Mouse (Mus musculus) testis, adult 2 months (tissue): ENCODE measurements around the gene Leng8. TPM values are rescaled to one million over a fixed set of nuclear protein-coding genes. Genes with fewer than 3 reads are reported as not detected.
"Not testable (repeated sequence)": the region's sequence is repeated elsewhere in the genome, so short reads cannot be mapped to it uniquely, and the experiment has no call there.

Experiments used
- H3K27ac ChIP-seq: fragments of 200-500 bp; 2 replicates; pipeline ENCODE4 v1.5.1; 2012; ENCODE audit warnings: low read depth, low read length; ENCODE audit not compliant: control insufficient read depth, insufficient read depth
- H3K27me3 ChIP-seq: fragments of 200-500 bp; 2 replicates; pipeline ENCODE4 v1.6.1; 2012; ENCODE audit warnings: mild to moderate bottlenecking, low read length, moderate library complexity; ENCODE audit not compliant: control insufficient read depth, insufficient read depth
- H3K36me3 ChIP-seq: fragments of 200-500 bp; 2 replicates; pipeline ENCODE4 v1.6.1; 2012; ENCODE audit warnings: mild to moderate bottlenecking, low read length; ENCODE audit not compliant: control insufficient read depth, insufficient read depth
- H3K4me1 ChIP-seq: fragments of 200-500 bp; 2 replicates; pipeline ENCODE4 v1.6.1; 2012; ENCODE audit warnings: low read length; ENCODE audit not compliant: control insufficient read depth, insufficient read depth
- H3K4me3 ChIP-seq: fragments of 200-500 bp; 2 replicates; pipeline ENCODE4 v1.5.1; 2012; ENCODE audit warnings: low read depth, mild to moderate bottlenecking, low read length, moderate library complexity, mixed read lengths; ENCODE audit not compliant: control insufficient read depth
- CTCF ChIP-seq: fragments of 200-500 bp; IDR thresholded peaks from 2 replicates; pipeline ENCODE4 v1.5.1; 2012; ENCODE audit warnings: low read depth, mild to moderate bottlenecking, inconsistent platforms, low read length, moderate library complexity; ENCODE audit not compliant: control insufficient read depth, insufficient read depth, insufficient replicate concordance
- POLR2A ChIP-seq: fragments of 200-500 bp; IDR thresholded peaks from 2 replicates; pipeline ENCODE4 v1.6.1; 2012; ENCODE audit warnings: low read depth, mild to moderate bottlenecking, inconsistent platforms, low read length, moderate library complexity; ENCODE audit not compliant: control insufficient read depth
- polyA plus RNA-seq: library from polyadenylated mRNA; depleted of rRNA; stranded (reverse); fragments of >200 nt; gene quantifications from 2 replicates; pipeline ENCODE4 v1.2.3, GENCODE M21; 2012

Gene Leng8
- polyA plus RNA-seq, 1 experiment, result 559 TPM

GRCm38 (mm10) chr7:4154976-4155375, 18.1 kb downstream of the Leng8 start:
- no peak overlapping the region for H3K4me3 ChIP-seq
- no peak overlapping the region for H3K27ac ChIP-seq
- no peaks in the 10 kb centered on the region for H3K36me3 ChIP-seq
- TF ChIP-seq POLR2A (no peak), CTCF (no peak)
- H3K27me3 ChIP-seq, result no peaks in the 10 kb centered on the region
- H3K4me1 ChIP-seq, result peaks cover 12% of the 10 kb centered on the region

DNA sequence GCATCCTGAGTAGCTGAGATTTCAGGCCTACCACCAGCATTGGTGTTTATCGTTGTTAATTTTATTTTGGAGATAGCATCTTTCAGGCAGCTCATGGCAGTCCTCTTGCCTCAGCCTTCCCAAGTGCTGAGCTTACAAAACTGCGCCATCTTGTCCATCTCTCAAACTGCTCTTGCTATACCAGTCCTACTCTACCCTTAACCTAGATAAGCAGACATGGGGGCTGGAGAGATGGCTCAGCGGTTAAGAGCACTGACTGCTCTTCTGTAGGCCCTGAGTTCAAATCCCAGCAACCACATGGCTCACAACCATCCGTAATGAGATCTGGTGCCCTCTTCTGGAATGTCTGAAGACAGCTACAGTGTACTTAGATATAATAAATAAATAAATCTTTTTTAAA, 24.8 kb downstream of the Leng8 start:
- H3K4me1 ChIP-seq, result peaks cover 16% of the 10 kb centered on the region
- H3K36me3 ChIP-seq, H3K4me3 ChIP-seq, H3K27me3 ChIP-seq, H3K27ac ChIP-seq: not testable (repeated sequence)

DNA sequence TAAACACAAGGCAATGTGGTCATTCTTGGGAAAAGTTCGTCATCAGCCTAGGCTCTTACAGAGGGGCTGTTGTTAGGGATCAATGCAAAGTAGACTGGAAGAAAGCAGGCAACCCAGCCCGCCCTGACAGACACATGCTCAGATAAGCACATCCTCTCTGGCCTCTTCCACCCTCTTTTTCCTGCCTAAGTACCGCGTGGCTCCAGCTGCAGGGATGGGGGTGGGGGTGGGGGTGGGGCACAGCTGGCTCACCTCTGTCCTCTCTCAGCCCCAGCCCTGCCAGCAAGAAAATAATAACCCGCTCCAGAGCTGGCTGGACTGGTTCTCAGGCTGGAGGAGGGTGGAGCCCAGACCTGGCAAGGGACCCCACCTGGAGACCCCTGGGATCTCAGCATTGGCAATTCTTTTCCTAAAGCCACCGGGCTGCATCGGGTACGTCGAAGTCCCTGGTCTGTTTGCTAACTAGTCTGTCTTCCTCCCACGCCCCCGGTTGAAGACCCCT, 26.8 kb downstream of the Leng8 start:
- Histone ChIP-seq H3K4me1 (peaks cover 16% of the 10 kb centered on the region), H3K36me3 (no peaks in the 10 kb centered on the region), H3K4me3 (peak overlapping the region; percentile 82), H3K27me3 (no peaks in the 10 kb centered on the region), H3K27ac (peak overlapping the region; percentile 61)
- no peak for TF ChIP-seq CTCF
- TF ChIP-seq POLR2A, result no peak

DNA sequence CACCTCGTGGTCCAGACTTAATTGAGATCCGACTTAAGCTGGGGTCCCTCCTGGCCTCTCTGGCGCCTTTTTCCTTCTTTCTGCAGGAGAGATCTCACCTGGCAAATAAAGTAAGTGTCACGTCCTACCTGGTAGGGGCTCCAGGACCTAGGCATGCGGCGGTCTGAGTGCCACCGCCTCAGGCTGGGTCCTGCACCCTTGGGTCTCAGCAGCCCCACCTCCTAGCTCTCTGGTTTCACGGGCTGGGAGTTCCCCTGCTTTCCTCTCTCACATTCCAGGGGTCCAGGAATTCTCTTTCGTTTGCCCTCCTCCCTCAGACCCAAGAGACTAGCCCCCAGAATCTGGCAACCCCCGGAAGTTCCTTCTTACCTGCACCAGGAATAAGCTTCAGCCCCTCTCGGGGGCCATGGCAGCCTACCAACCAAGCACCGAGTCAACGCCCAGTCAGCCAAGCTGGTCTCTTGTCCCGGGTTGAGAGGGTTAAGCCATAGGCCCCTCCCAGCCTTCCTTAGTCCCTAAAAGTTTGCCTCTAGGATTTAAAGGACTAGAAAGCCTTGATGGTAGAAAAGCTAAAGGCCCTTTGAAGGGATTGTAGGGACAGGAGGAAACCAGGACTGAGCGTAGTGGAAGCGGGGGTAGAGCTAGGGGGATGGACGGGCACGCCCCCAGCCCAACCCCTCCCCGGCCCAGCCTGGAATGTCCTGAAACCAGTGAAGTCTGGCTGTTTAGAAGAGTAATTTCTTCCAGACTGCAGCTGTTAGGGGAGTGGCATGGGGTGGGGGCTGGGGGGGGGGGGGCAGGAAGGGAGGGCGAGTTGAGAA, 27.5 kb downstream of the Leng8 start, which contains the start of gene Cdc42ep5:
Gene Cdc42ep5 (minus strand): TSS at position 771 of the 821 bp plus-strand sequence.
- Histone ChIP-seq H3K4me1 (peaks cover 16% of the 10 kb centered on the region), H3K27ac (peak within 1 kb of the TSS; percentile 76), H3K4me3 (peak within 1 kb of the TSS; percentile 82), H3K36me3 (no peaks in the 10 kb centered on the region), H3K27me3 (no peaks in the 10 kb centered on the region)
- TF ChIP-seq POLR2A (no peak; the same call in 1 of the 2 replicates), CTCF (no peak)

GRCm38 (mm10) chr7:4165286-4165685, 28.4 kb downstream of the Leng8 start:
- Histone ChIP-seq H3K27me3 (no peaks in the 10 kb centered on the region), H3K27ac (peak overlapping the region; percentile 76), H3K4me1 (peaks cover 16% of the 10 kb centered on the region), H3K36me3 (no peaks in the 10 kb centered on the region), H3K4me3 (no peak overlapping the region)
- TF ChIP-seq POLR2A, result no peak
- no peak for TF ChIP-seq CTCF

DNA sequence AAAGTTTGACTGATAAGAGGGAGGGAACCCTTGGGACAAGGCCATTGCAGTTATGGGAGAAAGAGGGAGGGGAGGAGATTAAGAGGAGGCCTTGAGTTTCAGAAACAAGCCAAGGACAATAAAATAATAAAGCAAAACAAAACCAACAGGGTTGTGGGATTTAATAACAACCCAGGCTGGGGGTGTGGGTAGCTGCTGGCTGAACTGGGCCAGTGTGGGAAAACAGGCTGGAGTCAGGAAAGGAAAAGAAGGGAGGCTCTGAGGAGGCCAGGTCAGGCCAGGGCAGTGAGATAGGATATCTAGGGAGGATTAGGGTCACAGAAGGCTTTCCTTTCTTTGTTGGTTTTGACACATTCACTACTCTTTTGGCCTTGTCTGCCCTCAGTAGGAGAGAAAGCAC, 30.3 kb downstream of the Leng8 start:
- Histone ChIP-seq H3K4me3 (no peak overlapping the region), H3K27me3 (no peaks in the 10 kb centered on the region), H3K36me3 (no peaks in the 10 kb centered on the region), H3K27ac (no peak overlapping the region), H3K4me1 (peaks cover 16% of the 10 kb centered on the region)
- no peak for TF ChIP-seq CTCF
- TF ChIP-seq POLR2A, result no peak

DNA sequence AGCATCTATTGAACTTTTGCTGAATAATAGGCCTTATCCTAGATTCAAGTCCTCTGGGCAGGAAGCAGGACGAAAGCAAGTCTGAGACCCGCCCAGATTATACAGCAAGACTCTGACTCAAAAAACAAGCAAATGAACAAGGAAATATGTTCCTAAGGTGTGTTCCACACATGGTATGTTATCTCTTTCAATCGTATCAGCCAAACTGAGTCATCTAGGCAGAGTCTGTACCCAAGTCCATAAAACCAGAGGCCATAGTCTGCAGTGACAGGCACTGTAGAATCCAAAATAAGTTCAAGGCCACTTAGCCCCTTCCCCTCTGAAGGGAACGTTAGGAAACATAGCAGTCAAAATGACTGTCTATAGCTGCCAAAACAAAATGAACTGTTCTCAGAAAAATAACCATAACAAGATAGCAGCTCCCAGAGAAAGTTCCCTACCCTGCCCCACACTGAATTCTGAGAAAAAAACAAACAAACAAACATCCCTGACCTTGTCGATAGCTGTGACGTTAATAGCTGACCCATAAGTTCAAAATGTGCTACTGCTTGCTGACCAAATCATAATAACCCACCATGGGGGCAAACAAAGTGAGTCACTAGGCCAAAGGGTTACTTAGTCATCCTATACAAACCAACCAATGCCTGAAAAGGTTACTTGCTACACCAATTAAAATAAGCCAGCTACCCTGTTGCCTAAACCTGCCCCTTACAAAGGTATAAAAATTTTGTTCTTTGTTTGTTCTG, 33.5 kb downstream of the Leng8 start:
- H3K27ac ChIP-seq, result no peak overlapping the region
- H3K4me1 ChIP-seq, result peaks cover 2% of the 10 kb centered on the region; the same call in 1 of the 2 replicates
- H3K36me3 ChIP-seq, result no peaks in the 10 kb centered on the region
- TF ChIP-seq CTCF (no peak), POLR2A (no peak)
- H3K4me3 ChIP-seq, result no peak overlapping the region
- no peaks in the 10 kb centered on the region for H3K27me3 ChIP-seq
